Mouse (Mus musculus) heart, embryonic 14.5 days (tissue): ENCODE data around the gene Atp2b2. TPM values are rescaled to one million over a fixed set of nuclear protein-coding genes. Genes with fewer than 3 reads are reported as not detected.

Experiments used
- ATAC-seq: fragments of 200-750 bp; cut with Nextera tagmentation; 2 replicates; pipeline ENCODE4 v1.8.0; 2017; ENCODE audit warnings: low read depth, moderate TSS enrichment; ENCODE audit not compliant: insufficient number of reproducible peaks, insufficient read depth, low FRiP score
- H3K27ac ChIP-seq, 2 experiments: fragments of 200-500 bp in 1 of 2; fragments of 300-500 bp in 1 of 2; sonication (generic) in 1 of 2; replicated peaks in 1 of 2; 2 replicates each; pipeline ENCODE4 v1.5.1; 2012 to 2014; ENCODE audit warnings: low read depth in 2 of 2, low read length in 2 of 2, control low read depth in 1 of 2, mild to moderate bottlenecking in 1 of 2, mixed read lengths in 1 of 2; ENCODE audit not compliant: control insufficient read depth in 1 of 2, insufficient read depth in 1 of 2
- H3K27me3 ChIP-seq: fragments of 300-500 bp; sonication (generic); 2 replicates; pipeline ENCODE4 v1.6.1; 2014; ENCODE audit warnings: mild to moderate bottlenecking, low read length, control low read depth; ENCODE audit not compliant: control insufficient read depth, insufficient read depth
- H3K36me3 ChIP-seq: fragments of 300-500 bp; sonication (generic); 2 replicates; pipeline ENCODE4 v1.6.1; 2014; ENCODE audit warnings: mild to moderate bottlenecking, control low read depth, low read length, mixed read lengths; ENCODE audit not compliant: control insufficient read depth, insufficient read depth
- H3K4me1 ChIP-seq, 2 experiments: fragments of 200-500 bp in 1 of 2; fragments of 300-500 bp in 1 of 2; sonication (generic) in 1 of 2; 2 replicates each; pipeline ENCODE4 v1.6.1; 2012 to 2014; ENCODE audit warnings: low read length in 2 of 2, control low read depth in 1 of 2, mixed read lengths in 1 of 2; ENCODE audit not compliant: control insufficient read depth in 2 of 2, insufficient read depth in 2 of 2
- H3K4me2 ChIP-seq: fragments of 300-500 bp; sonication (generic); 2 replicates; pipeline ENCODE4 v1.6.1; 2014; ENCODE audit warnings: mild to moderate bottlenecking, low read length
- H3K4me3 ChIP-seq, 2 experiments: fragments of 200-500 bp in 1 of 2; fragments of 300-500 bp in 1 of 2; sonication (generic) in 1 of 2; 2 replicates each; pipeline ENCODE4 v1.5.1; 2012 to 2014; ENCODE audit warnings: low read length in 2 of 2, mild to moderate bottlenecking in 2 of 2, control low read depth in 1 of 2, low read depth in 1 of 2, moderate library complexity in 1 of 2; ENCODE audit not compliant: control insufficient read depth in 1 of 2, insufficient read depth in 1 of 2
- H3K9ac ChIP-seq: fragments of 300-500 bp; sonication (generic); 2 replicates; pipeline ENCODE4 v1.6.1; 2014; ENCODE audit warnings: mild to moderate bottlenecking, low read length
- H3K9me3 ChIP-seq: fragments of 300-500 bp; sonication (generic); 2 replicates; pipeline ENCODE4 v1.6.1; 2016; ENCODE audit warnings: low read length, control low read depth; ENCODE audit not compliant: control insufficient read depth
- WGBS: fragments of 180-500 bp; shearing (Covaris S2); extraction: QIAGEN DNeasy Blood & Tissue Kit; methylation state at CpG from one replicate; pipeline ENCODE4 v1.1.7; 2014; 5-methylcytosine and 5-hydroxymethylcytosine counted together
- polyA plus RNA-seq: library from polyadenylated mRNA; unstranded; fragments of >200 nt; fragmentation: Nextera tagmentation; extraction: Ambion mirVana; gene quantifications from 2 replicates; pipeline ENCODE4 v1.2.1, GENCODE M21; 2014

The Atp2b2 gene
- polyA plus RNA-seq, 1 experiment from 2014 or later: 0.18 TPM

- Histone ChIP-seq H3K36me3 (no peaks in the 10 kb centered on the region), H3K4me2 (no peak overlapping the region), H3K9me3 (no peaks in the 10 kb centered on the region), H3K4me3 (no peak overlapping the region), H3K9ac (no peak overlapping the region), H3K27ac (no peak overlapping the region), H3K27me3 (no peaks in the 10 kb centered on the region), H3K4me1 (no peaks in the 10 kb centered on the region)
- no peak for ATAC-seq
- WGBS: 73% methylated on average over 5 of the region's 5 CpGs
These were observed 101.1 kb downstream of the Atp2b2 start for GRCm38 (mm10) chr6:113941324-113941723.

- no peak overlapping the region for H3K9ac ChIP-seq
- H3K27me3 ChIP-seq: no peaks in the 10 kb centered on the region
- ATAC-seq: no peak
- no peak overlapping the region for H3K27ac ChIP-seq
- no peak overlapping the region for H3K4me3 ChIP-seq
- no peaks in the 10 kb centered on the region for H3K36me3 ChIP-seq
- H3K4me1 ChIP-seq: no peaks in the 10 kb centered on the region
- no peak overlapping the region for H3K4me2 ChIP-seq
- 86% methylated on average over 8 of the region's 8 CpGs for WGBS
- H3K9me3 ChIP-seq: no peaks in the 10 kb centered on the region
These were observed 103.0 kb downstream of the Atp2b2 start for GRCm38 (mm10) chr6:113939442-113939841.

- Histone ChIP-seq H3K9me3 (no peaks in the 10 kb centered on the region), H3K4me1 (no peaks in the 10 kb centered on the region), H3K36me3 (no peaks in the 10 kb centered on the region), H3K4me3 (no peak overlapping the region), H3K27me3 (no peaks in the 10 kb centered on the region), H3K9ac (no peak overlapping the region), H3K27ac (no peak overlapping the region), H3K4me2 (no peak overlapping the region)
- 42% methylated on average over 6 of the region's 6 CpGs for WGBS
- ATAC-seq: no peak
These were observed 105.5 kb downstream of the Atp2b2 start for GRCm38 (mm10) chr6:113936811-113937508.

GRCm38 (mm10) chr6:113936111-113936510, 106.3 kb downstream of the Atp2b2 start:
- Histone ChIP-seq H3K9me3 (no peaks in the 10 kb centered on the region), H3K4me3 (no peak overlapping the region), H3K9ac (no peak overlapping the region), H3K27ac (no peak overlapping the region), H3K4me2 (no peak overlapping the region), H3K4me1 (no peaks in the 10 kb centered on the region), H3K27me3 (no peaks in the 10 kb centered on the region), H3K36me3 (no peaks in the 10 kb centered on the region)
- ATAC-seq: no peak
- 43% methylated on average over 8 of the region's 8 CpGs for WGBS

- no peaks in the 10 kb centered on the region for H3K27me3 ChIP-seq
- no peaks in the 10 kb centered on the region for H3K9me3 ChIP-seq
- H3K27ac ChIP-seq: no peak overlapping the region
- H3K4me1 ChIP-seq: no peaks in the 10 kb centered on the region
- H3K4me3 ChIP-seq: no peak overlapping the region
- no peak overlapping the region for H3K4me2 ChIP-seq
- ATAC-seq: no peak
- H3K36me3 ChIP-seq: no peaks in the 10 kb centered on the region
- WGBS: 70% methylated on average over 8 of the region's 8 CpGs
- H3K9ac ChIP-seq: no peak overlapping the region
These were observed 107.7 kb downstream of the Atp2b2 start for GRCm38 (mm10) chr6:113934692-113935091.

- H3K4me1 ChIP-seq: no peaks in the 10 kb centered on the region
- H3K4me3 ChIP-seq: no peak overlapping the region
These were observed 108.9 kb downstream of the Atp2b2 start for GRCm38 (mm10) chr6:113933261-113934151.

GRCm38 (mm10) chr6:113929191-113929875, 113.1 kb downstream of the Atp2b2 start:
- Histone ChIP-seq H3K9ac (no peak overlapping the region), H3K9me3 (no peaks in the 10 kb centered on the region), H3K27ac (no peak overlapping the region), H3K4me3 (no peak overlapping the region), H3K27me3 (no peaks in the 10 kb centered on the region), H3K4me1 (no peaks in the 10 kb centered on the region), H3K4me2 (no peak overlapping the region), H3K36me3 (no peaks in the 10 kb centered on the region)
- no peak for ATAC-seq
- 83% methylated on average over 8 of the region's 8 CpGs for WGBS

More at GRCm38 (mm10) chr6:113933261-113934151, 108.9 kb downstream of the Atp2b2 start:
- no peak for ATAC-seq
- H3K27ac ChIP-seq: no peak overlapping the region
- no peaks in the 10 kb centered on the region for H3K27me3 ChIP-seq
- no peak overlapping the region for H3K4me2 ChIP-seq
- WGBS: 56% methylated on average over 14 of the region's 14 CpGs
- H3K9me3 ChIP-seq: no peaks in the 10 kb centered on the region
- no peaks in the 10 kb centered on the region for H3K36me3 ChIP-seq
- H3K9ac ChIP-seq: no peak overlapping the region
